Mouse (Mus musculus): Measurements from ENCODE around the gene Myl6.

Myl6 gene

DNA sequence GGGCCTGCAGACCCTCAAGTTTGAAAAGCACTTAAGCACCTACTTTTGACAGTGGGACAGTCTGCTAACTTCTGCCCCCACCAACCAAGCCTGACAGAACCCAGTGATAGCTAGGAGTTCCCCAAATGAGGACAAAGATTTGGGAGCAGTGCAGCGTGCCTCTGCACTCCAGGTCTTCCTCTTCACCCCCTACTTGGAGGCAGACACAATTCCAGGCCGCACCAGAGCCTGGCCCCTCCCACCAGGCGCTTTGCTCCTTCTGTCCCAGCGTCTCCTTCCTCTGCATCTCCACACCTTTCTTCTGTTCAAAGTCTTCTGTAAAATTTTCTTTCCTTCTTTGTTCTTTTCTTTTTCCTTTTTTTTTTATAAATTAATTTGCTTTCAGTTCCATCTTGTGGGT, 4.2 kb downstream of the Myl6 start:
- DNase-seq (ENCODE audit: low read depth, low spot score) = no peak

DNA sequence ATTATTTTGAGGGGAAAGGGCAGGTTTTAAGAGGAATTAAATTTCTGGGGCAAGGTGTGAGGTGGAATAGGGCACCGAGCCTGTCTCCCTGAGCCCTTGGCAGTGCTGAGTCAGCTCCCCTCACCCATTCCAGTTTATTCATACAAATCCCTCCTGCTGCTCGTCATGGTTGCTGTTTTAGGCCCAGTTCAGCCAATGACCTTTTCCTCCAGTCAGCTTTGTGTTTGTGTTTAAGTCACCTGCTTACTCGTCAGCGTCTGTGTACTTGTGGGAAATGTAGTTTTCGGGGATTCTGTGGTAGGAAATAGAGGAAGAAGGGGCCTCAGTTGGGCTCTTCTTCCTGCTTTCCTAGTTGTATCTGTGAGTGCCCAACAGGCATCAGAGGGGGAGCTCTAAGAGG, 4.6 kb downstream of the Myl6 start:
- DNase-seq (ENCODE audit: low read depth, low spot score) = no peak

DNA sequence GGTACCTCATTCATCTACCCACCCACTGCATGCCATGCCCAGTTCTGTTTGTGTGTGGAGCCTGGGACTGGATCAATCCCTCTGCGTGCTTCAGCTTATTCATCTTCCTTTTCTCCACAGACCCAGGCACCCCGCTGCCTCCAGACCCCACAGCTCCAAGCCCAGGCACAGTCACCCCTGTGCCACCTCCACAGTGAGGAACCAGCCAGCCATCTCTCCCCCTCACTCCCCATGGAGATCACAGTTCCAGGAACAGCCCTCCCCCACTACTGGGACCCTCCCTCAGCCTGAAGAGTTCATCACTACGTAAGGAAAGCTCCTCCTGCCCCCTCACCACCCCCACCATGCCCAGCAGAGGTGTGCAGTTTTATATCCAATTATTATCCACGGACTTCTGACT, 5.2 kb downstream of the Myl6 start:
- no peak for DNase-seq (ENCODE audit: low read depth, low spot score)

DNA sequence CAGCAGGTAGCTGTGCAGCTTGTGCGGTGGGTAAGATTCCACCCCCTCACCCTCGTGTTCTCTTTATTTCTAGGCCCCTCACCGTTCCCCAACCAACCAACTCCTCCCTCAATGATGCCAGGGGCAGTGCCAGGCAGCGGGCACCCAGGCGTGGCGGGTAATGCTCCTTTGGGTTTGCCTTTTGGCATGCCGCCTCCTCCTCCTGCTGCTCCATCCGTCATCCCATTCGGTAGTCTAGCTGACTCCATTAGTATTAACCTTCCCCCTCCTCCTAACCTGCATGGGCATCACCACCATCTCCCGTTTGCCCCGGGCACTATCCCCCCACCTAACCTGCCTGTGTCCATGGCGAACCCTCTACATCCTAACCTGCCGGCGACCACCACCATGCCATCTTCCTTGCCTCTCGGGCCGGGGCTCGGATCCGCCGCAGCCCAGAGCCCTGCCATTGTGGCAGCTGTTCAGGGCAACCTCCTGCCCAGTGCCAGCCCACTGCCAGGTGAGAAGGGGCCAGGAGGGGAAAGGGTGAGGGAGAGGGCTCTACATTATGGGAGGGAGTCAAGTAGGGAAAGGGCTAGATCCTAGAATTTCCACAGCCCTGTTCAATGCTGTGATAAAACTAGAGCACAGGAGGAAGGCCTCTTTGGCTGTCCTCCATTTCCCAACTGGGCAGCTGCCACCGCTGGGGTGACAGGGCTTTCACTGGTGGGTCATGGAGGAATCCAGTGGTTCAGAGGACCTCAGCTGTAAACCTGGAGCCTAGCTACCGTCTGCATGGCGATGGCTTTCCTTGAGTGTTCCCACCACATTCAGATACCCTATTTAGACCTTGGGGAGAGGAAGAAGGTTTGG, 5.9 kb downstream of the Myl6 start:
- DNase-seq (ENCODE audit: low read depth, low spot score) = no peak

DNA sequence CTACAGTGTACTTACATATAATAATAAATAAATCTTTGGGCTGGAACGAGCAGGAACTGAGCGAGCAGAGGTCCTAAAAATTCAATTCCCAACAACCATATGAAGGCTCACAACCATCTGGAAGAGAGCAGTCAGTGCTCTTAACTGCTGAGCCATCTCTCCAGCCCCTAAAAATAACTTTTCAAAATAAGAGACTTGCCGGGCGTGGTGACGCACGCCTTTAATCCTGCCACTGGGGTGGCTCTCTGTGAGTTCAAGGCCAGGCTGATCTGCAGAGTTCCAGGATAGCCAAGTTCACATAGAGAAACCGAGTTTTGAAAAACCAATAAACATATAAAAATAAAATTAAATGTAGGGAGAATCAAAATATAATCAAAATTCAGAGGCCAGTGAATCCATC, 7.6 kb downstream of the Myl6 start:
- DNase-seq (ENCODE audit: low read depth, low spot score) = no peak

DNA sequence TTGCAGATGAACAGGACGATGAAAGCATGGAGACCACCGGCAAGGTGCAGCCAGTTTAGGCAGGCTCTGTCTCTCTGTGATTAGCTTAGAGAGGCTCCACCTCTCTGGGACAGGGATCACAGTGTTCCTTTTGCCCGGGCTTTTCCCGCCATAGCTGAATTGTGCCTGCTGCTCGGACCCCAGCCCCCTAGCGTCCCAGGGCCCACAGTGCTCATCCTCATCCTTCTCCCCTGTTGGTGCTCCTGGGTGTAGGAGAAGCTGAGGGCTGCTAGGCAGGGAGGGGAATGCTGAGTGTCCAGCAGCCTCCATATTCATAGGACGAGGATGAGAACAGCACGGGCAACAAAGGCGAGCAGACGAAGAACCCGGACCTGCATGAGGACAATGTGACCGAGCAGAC, 19.6 kb downstream of the Myl6 start:
- no peak for DNase-seq (ENCODE audit: low read depth, low spot score)

DNA sequence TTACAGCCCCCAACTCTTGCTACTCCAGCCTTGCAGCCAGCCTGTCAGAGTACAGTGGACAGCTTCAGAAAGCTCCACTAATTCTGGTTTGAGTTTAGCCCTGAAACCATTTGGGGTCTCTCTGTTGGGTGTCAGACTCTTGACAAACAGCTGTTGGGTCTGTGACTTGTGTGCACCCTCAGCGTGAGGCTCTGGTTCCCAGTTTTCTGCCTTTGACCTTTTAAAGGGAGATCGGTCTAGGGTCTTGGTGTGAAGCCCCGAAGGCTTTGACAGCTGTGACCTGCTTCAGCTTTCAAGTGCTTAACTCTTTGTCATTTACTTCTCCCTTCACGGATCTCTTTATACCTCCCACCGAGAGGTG, 33.7 kb downstream of the Myl6 start:
- no peak for DNase-seq (ENCODE audit: low read depth, low spot score)

DNA sequence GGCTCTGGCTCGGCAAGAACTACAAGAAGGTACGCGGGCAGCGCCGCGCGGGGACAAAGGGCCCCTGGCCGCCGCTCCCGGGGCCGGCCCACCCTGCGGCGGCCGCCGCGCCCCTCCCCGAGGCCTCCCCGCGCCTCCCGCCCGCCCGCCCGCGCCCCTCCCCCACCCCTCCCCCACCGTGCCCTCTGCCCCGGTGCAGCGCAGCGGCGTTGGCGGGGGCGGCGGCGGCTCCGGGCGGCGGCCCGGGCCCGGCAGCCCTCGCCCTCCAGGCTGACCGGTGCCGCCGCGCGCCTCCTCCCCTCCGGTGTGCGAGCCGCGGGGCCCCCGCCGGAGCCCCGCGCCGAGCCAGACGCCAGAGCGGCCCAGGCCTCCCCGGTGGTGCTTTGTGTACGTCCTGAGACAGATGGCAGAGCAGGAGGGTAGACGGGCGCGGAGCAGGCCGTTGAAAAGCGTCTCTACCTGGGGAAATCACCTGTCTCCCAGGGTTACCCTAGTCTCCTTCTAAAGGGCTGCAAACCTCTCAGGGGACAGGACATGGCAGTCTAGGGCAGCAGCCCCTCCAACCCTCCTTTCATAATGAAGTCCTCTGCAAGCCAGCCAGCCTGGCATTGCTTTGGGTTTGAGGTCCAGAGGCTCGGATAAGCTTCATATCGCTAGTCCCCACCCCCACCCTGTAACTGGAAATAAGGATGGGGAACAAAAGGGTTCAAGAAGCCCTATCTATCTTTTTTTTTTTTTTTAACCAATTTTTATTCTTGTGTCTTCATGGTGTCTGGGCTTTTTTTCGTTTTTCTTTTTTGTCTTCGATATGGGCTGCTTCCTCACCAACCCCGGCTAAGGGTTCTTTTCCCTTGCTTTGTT, 34.3 kb downstream of the Myl6 start:
- no peak for DNase-seq (ENCODE audit: low read depth, low spot score)

DNA sequence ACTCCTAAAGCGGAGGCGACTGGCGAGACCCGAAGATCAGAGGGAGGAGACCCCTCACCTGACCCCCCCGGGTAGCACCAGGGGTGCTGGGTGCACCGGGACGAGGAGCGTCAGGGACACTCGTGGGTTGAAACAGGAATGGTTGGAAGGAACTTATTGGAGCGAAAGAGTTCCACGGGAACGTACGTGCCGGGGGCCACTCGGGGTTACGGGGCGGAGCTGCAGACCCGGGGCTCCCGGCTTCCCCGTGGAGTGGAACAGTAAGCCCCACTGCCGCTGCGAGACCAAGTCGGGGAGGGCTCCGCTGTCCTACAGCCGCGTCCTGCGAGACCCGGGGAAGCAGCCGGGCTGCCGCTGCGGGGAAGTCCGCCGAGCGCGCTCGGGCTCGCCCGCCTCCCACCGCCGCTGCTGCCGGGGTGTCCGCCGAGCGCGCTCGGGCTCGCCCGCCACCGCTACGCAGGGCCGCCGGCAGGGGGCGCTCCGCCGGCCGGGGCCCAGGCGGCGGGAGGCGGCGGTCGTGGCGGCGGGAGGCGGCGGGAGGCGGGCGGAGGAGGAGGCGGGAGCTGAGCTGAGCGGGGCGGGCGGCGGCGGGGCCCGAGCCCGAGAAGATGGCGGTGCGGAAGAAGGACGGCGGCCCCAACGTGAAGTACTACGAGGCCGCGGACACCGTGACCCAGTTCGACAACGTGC, 35.1 kb downstream of the Myl6 start, which contains the start of gene Smarcc2:
Gene Smarcc2, plus strand, starts transcription at position 530 of the 690 bp plus-strand sequence.
- peak; percentile 77 for DNase-seq (ENCODE audit: low read depth, low spot score)

DNA sequence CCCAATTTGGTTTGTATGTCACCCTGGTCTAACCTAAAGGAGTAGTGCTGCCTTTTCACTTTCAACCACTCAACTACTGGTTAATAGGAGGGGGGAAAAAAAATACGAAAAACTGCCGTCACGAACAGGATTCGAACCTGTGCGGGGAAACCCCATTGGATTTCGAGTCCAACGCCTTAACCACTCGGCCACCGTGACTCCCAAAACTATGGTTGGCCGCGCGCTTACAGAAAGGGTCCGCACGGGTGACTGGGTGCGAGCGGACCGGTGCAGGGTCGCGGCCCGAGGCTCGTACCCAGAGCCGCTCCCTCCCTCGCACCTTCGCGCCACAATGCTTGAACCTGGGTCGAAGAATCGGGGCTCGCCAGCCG, 35.6 kb downstream of the Myl6 start:
- peak; percentile 74 for DNase-seq (ENCODE audit: low read depth, low spot score)

DNA sequence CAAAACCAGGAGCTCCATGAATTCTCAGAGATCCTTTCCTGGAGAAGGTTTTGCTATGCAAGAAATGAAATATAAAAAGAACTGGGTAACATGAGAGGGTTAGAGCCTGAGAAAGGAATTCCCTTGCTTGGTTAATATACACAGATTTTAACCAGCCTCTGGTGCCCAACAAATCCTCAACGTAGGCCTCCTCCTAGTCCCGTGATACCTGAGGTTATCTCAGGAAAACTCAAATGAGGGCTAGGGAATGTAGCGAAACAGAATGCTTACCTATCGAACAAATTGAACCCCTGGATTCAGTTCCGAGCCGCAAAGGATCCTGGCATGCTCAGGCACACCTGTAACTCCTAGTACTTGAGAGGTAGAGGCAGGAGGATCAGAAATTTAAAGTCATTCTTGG, 36.3 kb downstream of the Myl6 start:
- DNase-seq (ENCODE audit: low read depth, low spot score) = no peak

DNA sequence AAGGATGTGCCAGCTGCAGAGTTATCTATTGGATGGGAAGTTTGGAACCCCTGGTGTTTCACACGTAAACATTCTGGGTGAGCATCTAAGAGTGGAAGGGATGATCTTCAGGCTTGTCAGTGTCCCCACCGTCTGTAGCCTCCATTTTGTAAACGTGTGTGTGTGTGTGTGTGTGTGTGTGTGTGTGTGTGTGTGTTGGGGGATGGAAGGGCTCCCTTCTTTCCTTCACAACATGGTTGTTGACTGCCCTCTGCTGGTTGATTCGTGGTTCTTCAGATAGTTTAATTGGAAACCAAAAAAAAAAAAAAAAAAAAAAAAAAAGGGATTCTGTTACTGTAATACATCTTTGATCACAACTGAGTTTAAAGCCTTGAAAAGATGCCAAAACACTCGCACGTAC, 38.7 kb downstream of the Myl6 start:
- DNase-seq (ENCODE audit: low read depth, low spot score) = peak; percentile 87

DNA sequence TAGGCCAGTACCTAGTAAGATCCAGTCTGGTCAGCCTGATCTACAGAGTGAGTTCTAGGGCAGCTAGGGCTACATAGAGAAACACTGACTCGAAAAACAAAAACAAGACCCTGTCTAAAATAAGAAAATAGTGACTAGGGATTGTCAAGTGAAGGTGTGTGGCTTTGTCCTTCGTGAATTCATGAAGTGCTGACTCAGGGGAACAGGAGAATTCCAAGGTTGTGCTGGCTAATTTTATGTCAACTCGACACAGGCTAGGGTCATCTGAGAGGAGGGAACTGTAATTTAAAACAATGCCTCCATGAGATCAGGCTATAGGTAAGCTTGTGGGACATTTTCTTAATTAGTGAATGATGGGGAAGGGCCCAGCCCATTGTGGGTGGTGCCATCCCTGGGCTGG, 39.5 kb downstream of the Myl6 start:
- no peak for DNase-seq (ENCODE audit: low read depth, low spot score)

DNA sequence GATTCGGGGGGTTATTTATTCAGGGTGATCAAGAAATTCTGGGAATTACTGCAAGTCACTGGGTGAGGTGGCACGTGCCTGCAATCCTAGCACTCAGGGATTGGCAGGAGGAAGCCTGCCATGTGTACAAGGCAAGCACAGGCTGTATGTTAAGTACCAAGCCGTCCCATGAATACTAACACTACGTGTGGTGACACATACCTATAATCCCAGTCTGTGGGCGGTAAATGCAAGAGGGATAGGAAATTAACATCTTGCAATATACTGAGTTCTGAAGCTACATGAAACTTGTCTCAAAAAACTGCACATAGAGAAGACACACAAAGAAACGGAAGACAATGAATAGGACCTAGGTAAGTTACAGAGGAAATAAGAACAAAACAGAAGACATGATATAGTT, 42.9 kb downstream of the Myl6 start:
- DNase-seq (ENCODE audit: low read depth, low spot score) = no peak

DNA sequence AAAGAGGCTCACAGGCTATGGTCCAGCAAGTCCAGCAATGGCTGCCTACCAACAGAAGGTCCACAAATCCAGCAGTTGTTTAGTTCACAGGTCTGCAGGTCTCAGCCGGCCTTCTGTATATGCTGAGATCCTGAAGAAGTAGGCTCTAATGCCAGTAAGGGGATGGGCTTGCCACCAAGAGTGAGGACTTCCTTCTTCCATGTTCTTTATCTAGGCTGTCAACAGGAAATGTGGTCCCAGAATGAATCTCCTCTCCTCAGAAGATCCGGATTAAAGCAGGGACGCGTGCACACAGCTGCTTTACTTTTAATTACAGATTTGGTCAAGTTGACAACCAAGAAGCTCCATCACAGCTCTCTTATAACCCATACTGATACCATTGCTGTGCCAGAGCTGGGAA, 48.5 kb downstream of the Myl6 start:
- no peak for DNase-seq (ENCODE audit: low read depth, low spot score)

DNA sequence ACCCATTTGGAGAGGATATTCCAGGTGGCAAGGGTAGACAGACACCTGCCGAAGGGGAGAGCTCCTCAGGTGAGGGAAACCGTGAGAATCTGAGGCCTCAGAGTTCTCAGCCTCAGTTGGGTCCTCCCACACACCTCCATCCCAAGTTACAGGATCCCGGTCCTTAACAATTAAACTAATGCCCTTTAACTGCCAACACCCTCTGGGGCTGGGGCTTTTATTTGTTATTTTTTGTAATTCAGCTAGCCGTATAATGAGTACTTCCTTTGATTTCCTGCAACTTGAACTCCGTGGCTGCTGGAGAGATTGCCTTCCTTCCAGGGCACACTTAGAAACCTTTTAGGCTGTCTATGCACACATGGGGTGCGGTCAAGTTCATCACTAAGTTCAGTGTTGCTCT, 49.6 kb downstream of the Myl6 start:
- DNase-seq (ENCODE audit: low read depth, low spot score) = no peak

DNA sequence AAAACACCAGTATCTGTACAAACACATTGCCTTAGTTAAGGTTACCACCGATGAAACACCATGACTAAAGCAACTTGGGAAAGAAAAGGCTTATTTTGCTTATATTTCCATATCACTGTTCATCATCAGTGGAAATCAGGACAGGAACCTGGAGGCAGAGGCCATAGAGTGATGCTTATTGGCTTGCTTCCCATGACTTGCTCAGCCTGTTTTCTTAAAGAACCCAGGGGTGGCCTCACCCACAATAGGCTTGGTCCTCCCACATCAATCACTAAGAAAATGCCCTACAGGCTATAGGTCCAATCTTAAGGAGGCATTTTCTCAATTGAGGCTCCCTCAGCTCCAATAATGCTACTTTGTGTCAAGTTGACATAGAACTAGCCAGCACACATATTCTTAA, 51.2 kb downstream of the Myl6 start:
- no peak for DNase-seq (ENCODE audit: low read depth, low spot score)

DNA sequence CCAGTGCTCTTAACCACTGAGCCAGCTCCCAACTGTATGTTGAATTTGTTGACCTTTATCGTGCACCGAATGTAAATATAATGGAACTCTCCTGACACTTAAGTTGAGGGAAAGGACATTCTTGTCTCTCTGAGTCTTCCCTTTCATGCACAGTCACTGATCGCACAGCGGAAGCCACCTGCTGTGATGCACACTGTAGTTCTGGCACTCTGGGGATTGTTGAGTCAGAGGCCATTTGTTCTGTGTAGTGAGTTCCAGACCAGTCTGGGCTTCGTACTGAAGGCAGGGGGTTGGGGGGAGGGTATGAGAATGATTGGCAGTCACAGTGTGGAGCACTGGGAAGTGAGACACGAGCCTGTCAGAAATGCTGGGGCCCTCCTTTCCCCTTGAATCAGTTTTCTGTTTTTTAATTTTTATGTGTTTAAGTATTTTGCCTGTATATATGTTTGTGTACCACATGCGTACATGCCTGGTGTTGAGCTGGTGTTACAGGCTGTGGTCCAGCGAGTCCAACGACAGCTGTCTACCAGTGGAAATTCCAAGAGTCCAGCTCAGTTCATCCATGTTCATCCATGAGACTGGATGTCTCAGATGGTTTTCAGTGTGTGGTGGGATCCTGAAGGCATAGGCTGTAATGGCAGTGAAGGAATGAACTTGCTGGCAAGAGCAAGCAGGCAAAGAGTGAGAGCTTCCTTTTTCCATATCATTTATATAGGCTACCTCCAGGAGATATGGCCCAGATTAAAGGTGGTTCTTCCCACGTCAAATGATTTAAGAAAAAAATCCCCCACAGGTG, 52.4 kb downstream of the Myl6 start:
- DNase-seq (ENCODE audit: low read depth, low spot score) = no peak

All from retina, postnatal 7 days (tissue).